Mouse (Mus musculus) macrophage (primary cell): ENCODE measurements around the gene Flt4. TPM values are rescaled to one million over a fixed set of nuclear protein-coding genes. Genes with fewer than 3 reads are reported as not detected.
"Not testable (repeated sequence)": the region's sequence is repeated elsewhere in the genome, so short reads cannot be mapped to it uniquely, and the experiment has no call there.

Experiments
- H3K27ac ChIP-seq: fragments of 350-480 bp; formaldehyde crosslinking; 2 replicates; pipeline ENCODE4 v1.9.0; 2021
- H3K36me3 ChIP-seq: fragments of 350-480 bp; formaldehyde crosslinking; 2 replicates; pipeline ENCODE4 v1.9.0; 2021; ENCODE audit errors: inconsistent target
- H3K4me3 ChIP-seq: fragments of 350-480 bp; formaldehyde crosslinking; 2 replicates; pipeline ENCODE4 v1.9.0; 2021; ENCODE audit errors: inconsistent target
- H3K79me2 ChIP-seq: fragments of 350-480 bp; formaldehyde crosslinking; 2 replicates; pipeline ENCODE4 v1.9.0; 2021; ENCODE audit errors: inconsistent target
- WGBS: methylation state at CpG from one replicate; pipeline ENCODE4 v1.1.7; 2026; ENCODE audit warnings: inconsistent platforms; ENCODE audit not compliant: missing documents; 5-methylcytosine and 5-hydroxymethylcytosine counted together
- polyA plus RNA-seq: library from polyadenylated mRNA; stranded (reverse); fragments of 250-400 nt; gene quantifications from 3 replicates; pipeline ENCODE4 v1.2.4, GENCODE M21; 2018; ENCODE audit warnings: inconsistent platforms
- total RNA-seq, 78 experiments: library from RNA; depleted of rRNA; stranded (reverse); fragments of 250-400 nt; gene quantifications; 1 replicate in 9 of 78; 2 replicates in 24 of 78; 3 replicates in 43 of 78; 4 replicates in 2 of 78; pipeline ENCODE4 v1.2.4; 2018; ENCODE audit warnings: inconsistent platforms in 56 of 78

Gene Flt4
- 1 to 10 TPM in 2 of 26 experiments, under 1 TPM in 20, not detected in 4; 0.08 to 1.5 (median 0.27) TPM for total RNA-seq (2018; cell fraction: chromatin; rRNA removed)
- total RNA-seq (2018; cell fraction: cytosol; rRNA removed) = 1 to 10 TPM in 2 of 26 experiments, under 1 TPM in 24; 0.04 to 1.1 (median 0.23) TPM
- 1 to 10 TPM in 9 of 26 experiments, under 1 TPM in 15, not detected in 2; 0.08 to 2.6 (median 0.91) TPM for total RNA-seq (2018; cell fraction: nucleus; rRNA removed)
- 0.03 to 0.32 TPM (median 0.10 TPM) in 3 replicates for polyA plus RNA-seq

GRCm38 (mm10) chr11:49608938-49609867 lies at the start of gene Flt4:
Flt4 (plus strand) TSS chr11:49609263.
- H3K4me3 ChIP-seq = peak within 1 kb of the TSS; percentile 37
- not testable (repeated sequence) for H3K27ac ChIP-seq
- 1% methylated on average over 37 of the region's 61 CpGs for WGBS

GRCm38 (mm10) chr11:49575054-49575453 lies 34.0 kb upstream of the Flt4 start:
- 37% methylated on average over 2 of the region's 2 CpGs for WGBS
- not testable (repeated sequence) for H3K36me3 ChIP-seq, H3K79me2 ChIP-seq, H3K4me3 ChIP-seq, H3K27ac ChIP-seq

More at GRCm38 (mm10) chr11:49608938-49609867, at the start of gene Flt4:
- not testable (repeated sequence) for H3K79me2 ChIP-seq, H3K36me3 ChIP-seq

GRCm38 (mm10) chr11:49580452-49580851 lies 28.6 kb upstream of the Flt4 start:
- H3K4me3 ChIP-seq, H3K27ac ChIP-seq, H3K79me2 ChIP-seq, H3K36me3 ChIP-seq: not testable (repeated sequence)
- WGBS = 24% methylated on average over 7 of the region's 8 CpGs

GRCm38 (mm10) chr11:49590213-49590612 lies 18.9 kb upstream of the Flt4 start:
- WGBS = 95% methylated on average over 18 of the region's 19 CpGs
- H3K36me3 ChIP-seq = no peaks in the 10 kb centered on the region
- H3K27ac ChIP-seq = no peak overlapping the region
- no peak overlapping the region for H3K4me3 ChIP-seq
- H3K79me2 ChIP-seq = no peaks in the 10 kb centered on the region

GRCm38 (mm10) chr11:49597149-49597548 lies 11.9 kb upstream of the Flt4 start:
- not testable (repeated sequence) for H3K4me3 ChIP-seq, H3K27ac ChIP-seq
- WGBS = 61% methylated on average over 2 of the region's 2 CpGs

GRCm38 (mm10) chr11:49608306-49608705 lies 757 bp upstream of the Flt4 start:
- H3K79me2 ChIP-seq, H3K36me3 ChIP-seq, H3K27ac ChIP-seq, H3K4me3 ChIP-seq: not testable (repeated sequence)
- whole genome bisulfite sequencing = 81% methylated on average over 4 of the region's 5 CpGs

More at GRCm38 (mm10) chr11:49597149-49597548, 11.9 kb upstream of the Flt4 start:
- not testable (repeated sequence) for H3K36me3 ChIP-seq, H3K79me2 ChIP-seq

- H3K27ac ChIP-seq, H3K4me3 ChIP-seq, H3K36me3 ChIP-seq, H3K79me2 ChIP-seq: not testable (repeated sequence)
- 3% methylated on average over 44 of the region's 52 CpGs for WGBS
Measured at GRCm38 (mm10) chr11:49609868-49610824, 1.1 kb downstream of the Flt4 start.

- 100% methylated on average over 2 of the region's 3 CpGs for WGBS
- H3K4me3 ChIP-seq, H3K36me3 ChIP-seq, H3K79me2 ChIP-seq, H3K27ac ChIP-seq: not testable (repeated sequence)
Measured at GRCm38 (mm10) chr11:49611349-49611748, 2.3 kb downstream of the Flt4 start.

GRCm38 (mm10) chr11:49612154-49612553 lies 3.1 kb downstream of the Flt4 start:
- Histone ChIP-seq H3K36me3 (no peaks in the 10 kb centered on the region), H3K27ac (no peak overlapping the region), H3K4me3 (no peak overlapping the region), H3K79me2 (no peaks in the 10 kb centered on the region)
- WGBS = 8% methylated on average over 2 of the region's 3 CpGs

GRCm38 (mm10) chr11:49613349-49613748 lies 4.3 kb downstream of the Flt4 start:
- Histone ChIP-seq H3K27ac (no peak overlapping the region), H3K36me3 (no peaks in the 10 kb centered on the region), H3K4me3 (no peak overlapping the region), H3K79me2 (no peaks in the 10 kb centered on the region)
- 5% methylated on average over 9 of the region's 10 CpGs for WGBS

GRCm38 (mm10) chr11:49615856-49616725 lies 7.0 kb downstream of the Flt4 start:
- Histone ChIP-seq H3K36me3 (no peaks in the 10 kb centered on the region), H3K27ac (no peak overlapping the region), H3K79me2 (no peaks in the 10 kb centered on the region), H3K4me3 (no peak overlapping the region)
- 68% methylated on average over 10 of the region's 10 CpGs for WGBS

- 75% methylated on average over 8 of the region's 8 CpGs for WGBS
- Histone ChIP-seq H3K4me3 (no peak overlapping the region), H3K27ac (no peak overlapping the region), H3K36me3 (no peaks in the 10 kb centered on the region), H3K79me2 (no peaks in the 10 kb centered on the region)
Measured at GRCm38 (mm10) chr11:49618476-49618875, 9.4 kb downstream of the Flt4 start.

- Histone ChIP-seq H3K79me2 (no peaks in the 10 kb centered on the region), H3K27ac (no peak overlapping the region), H3K36me3 (no peaks in the 10 kb centered on the region), H3K4me3 (no peak overlapping the region)
- WGBS = 85% methylated on average over 5 of the region's 5 CpGs
Measured at GRCm38 (mm10) chr11:49621953-49622352, 12.9 kb downstream of the Flt4 start.
